Mouse (Mus musculus): ENCODE results near the gene Cd22. TPM values are rescaled to one million over a fixed set of nuclear protein-coding genes. Genes with fewer than 3 reads are reported as not detected.

Gene Cd22
- polyA plus RNA-seq, 1 experiment, result 0.03 TPM

DNA sequence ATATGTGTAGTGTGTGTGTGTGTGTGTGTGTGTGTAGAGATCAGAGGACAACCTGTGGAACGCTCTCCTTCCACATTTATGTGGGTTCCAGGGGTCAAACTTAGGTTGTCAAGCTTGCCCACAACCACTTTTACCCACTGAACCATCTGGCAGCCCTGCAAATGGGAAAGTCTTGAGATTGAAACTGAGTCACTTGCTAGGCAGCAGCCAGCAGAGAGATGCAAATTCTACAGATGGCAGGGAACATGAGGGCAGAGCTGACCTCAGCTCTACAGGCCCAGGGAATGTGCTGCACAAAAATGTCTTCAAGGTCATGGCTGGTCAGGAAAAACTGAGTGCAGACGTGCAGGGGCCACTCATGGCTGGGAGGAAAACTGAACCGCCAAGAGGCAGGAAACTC is 1.2 kb upstream of the Cd22 start:
- peaks cover 27% of the 10 kb centered on the region for H3K4me1 ChIP-seq
- no peak overlapping the region for H3K4me3 ChIP-seq (replicated peaks)
- H3K9me3 ChIP-seq, result no peaks in the 10 kb centered on the region
- no peaks in the 10 kb centered on the region for H3K36me3 ChIP-seq (replicated peaks; ENCODE audit: low read length)
- H3K27me3 ChIP-seq (replicated peaks), result peaks cover 35% of the 10 kb centered on the region
- no peak for TF ChIP-seq FLI1 (IDR thresholded peaks at IDR 0.05; ENCODE audit: low read length)
- no peak for TF ChIP-seq GATA1 (IDR thresholded peaks at IDR 0.05; ENCODE audit: borderline replicate concordance, low read length)

DNA sequence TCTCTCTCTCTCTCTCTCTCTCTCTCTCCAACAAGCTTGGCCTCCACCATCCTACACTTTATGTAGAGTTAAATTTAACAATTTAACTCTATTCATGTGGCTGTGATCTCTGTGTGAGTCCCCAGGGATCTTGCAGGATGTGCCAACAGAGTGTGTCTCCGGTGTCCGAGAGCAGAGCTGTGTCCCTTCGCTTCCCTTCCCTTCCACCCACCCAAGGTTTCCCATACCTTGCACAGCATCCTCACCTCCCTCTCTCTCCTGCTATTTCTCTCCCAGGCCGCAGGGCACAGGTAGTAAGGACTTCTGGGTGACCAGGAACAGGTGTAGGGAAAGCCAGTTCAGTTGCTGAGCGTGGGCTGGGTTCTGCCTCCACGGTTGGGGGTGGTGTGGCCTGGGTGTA is 1.2 kb downstream of the Cd22 start:
- no peaks in the 10 kb centered on the region for H3K36me3 ChIP-seq (replicated peaks; ENCODE audit: low read length)
- peaks cover 22% of the 10 kb centered on the region for H3K4me1 ChIP-seq
- no peak overlapping the region for H3K4me3 ChIP-seq (replicated peaks)
- H3K9me3 ChIP-seq, result no peaks in the 10 kb centered on the region
- H3K27me3 ChIP-seq (replicated peaks), result peaks cover 42% of the 10 kb centered on the region
- TF ChIP-seq FLI1 (IDR thresholded peaks at IDR 0.05; ENCODE audit: low read length) (no peak), GATA1 (IDR thresholded peaks at IDR 0.05; ENCODE audit: borderline replicate concordance, low read length) (no peak)

DNA sequence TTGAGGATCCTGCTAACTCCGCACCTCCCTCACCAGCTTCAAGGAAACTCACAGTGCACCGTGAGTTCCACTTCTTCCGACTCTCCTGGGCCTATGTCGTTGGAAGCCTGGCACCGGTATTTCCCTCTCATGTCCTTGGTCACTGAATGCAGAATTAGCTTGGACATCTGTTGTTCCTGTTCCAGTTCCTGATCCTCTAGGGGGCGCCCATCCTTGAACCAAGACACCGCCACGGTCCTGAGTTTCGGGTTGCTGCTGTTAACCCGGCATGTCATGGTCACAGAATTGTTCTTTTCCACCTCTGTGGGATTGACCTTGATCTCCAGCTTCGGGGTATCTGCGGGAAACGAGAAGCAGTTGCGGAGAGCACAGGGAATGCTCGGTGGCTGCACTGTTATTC is 7.1 kb downstream of the Cd22 start:
- TF ChIP-seq FLI1 (IDR thresholded peaks at IDR 0.05; ENCODE audit: low read length) (no peak), GATA1 (IDR thresholded peaks at IDR 0.05; ENCODE audit: borderline replicate concordance, low read length) (no peak)
- peaks cover 64% of the 10 kb centered on the region for H3K27me3 ChIP-seq (replicated peaks)
- H3K36me3 ChIP-seq (replicated peaks; ENCODE audit: low read length), result no peaks in the 10 kb centered on the region
- H3K4me3 ChIP-seq (replicated peaks), result peak overlapping the region; percentile 85
- H3K9me3 ChIP-seq, result no peaks in the 10 kb centered on the region
- H3K4me1 ChIP-seq, result peaks cover 13% of the 10 kb centered on the region

DNA sequence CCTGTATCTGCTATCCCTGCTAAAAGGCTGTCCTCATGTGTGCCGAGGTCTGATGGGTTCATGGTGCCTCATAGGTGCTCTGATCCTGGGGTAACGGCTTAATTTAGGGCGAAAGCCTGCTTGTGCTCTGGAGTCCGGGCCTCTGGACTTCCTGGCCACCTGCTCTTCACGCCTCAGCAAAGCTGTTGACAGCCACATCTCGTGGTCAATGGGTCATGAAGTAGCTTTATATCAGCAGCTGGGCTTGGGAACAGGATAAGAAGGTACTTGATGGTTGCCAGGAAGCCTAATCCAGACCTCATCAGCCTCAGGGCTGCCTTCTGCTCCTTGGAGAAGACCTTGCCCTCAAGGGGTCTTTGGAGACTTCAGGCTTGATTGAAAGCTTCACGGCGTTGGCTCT is 16.8 kb downstream of the Cd22 start:
- H3K36me3 ChIP-seq (replicated peaks; ENCODE audit: low read length), result peaks cover 2% of the 10 kb centered on the region
- peaks cover 44% of the 10 kb centered on the region for H3K4me1 ChIP-seq
- H3K27me3 ChIP-seq (replicated peaks), result peaks cover 17% of the 10 kb centered on the region
- H3K4me3 ChIP-seq (replicated peaks), result no peak overlapping the region
- H3K9me3 ChIP-seq, result no peaks in the 10 kb centered on the region
- no peak for TF ChIP-seq GATA1 (IDR thresholded peaks at IDR 0.05; ENCODE audit: borderline replicate concordance, low read length)
- TF ChIP-seq FLI1 (IDR thresholded peaks at IDR 0.05; ENCODE audit: low read length), result no peak

DNA sequence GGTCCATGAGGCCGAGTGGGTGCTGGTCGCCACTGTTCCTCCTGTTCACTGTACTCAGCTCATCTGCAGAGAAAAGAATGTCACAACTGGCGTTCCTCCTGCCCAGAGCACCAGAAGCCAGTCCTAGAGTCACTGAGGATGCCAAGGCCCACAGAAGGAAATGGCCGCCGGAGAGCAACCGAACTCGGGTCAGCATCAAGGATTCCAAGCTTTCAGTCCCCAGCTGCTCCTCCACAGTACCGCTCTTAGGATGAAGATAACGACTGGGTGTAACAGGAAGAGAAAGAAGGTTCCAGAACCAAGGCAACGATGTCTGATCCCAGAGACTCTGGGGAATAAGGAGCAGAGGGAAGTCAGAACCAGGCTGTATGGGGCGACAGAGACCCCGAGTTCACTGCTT is 18.7 kb downstream of the Cd22 start, which contains the start of gene Ffar1:
Ffar1 (minus strand) TSS at position 101 of the 400 bp plus-strand sequence.
- H3K9me3 ChIP-seq, result no peaks in the 10 kb centered on the region
- H3K4me1 ChIP-seq, result peaks cover 63% of the 10 kb centered on the region
- TF ChIP-seq GATA1 (IDR thresholded peaks at IDR 0.05; ENCODE audit: borderline replicate concordance, low read length), result no peak
- TF ChIP-seq FLI1 (IDR thresholded peaks at IDR 0.05; ENCODE audit: low read length), result no peak
- peaks cover 3% of the 10 kb centered on the region for H3K27me3 ChIP-seq (replicated peaks)
- H3K4me3 ChIP-seq (replicated peaks), result peak within 1 kb of the TSS; percentile 92
- H3K36me3 ChIP-seq (replicated peaks; ENCODE audit: low read length), result peaks cover 2% of the 10 kb centered on the region

DNA sequence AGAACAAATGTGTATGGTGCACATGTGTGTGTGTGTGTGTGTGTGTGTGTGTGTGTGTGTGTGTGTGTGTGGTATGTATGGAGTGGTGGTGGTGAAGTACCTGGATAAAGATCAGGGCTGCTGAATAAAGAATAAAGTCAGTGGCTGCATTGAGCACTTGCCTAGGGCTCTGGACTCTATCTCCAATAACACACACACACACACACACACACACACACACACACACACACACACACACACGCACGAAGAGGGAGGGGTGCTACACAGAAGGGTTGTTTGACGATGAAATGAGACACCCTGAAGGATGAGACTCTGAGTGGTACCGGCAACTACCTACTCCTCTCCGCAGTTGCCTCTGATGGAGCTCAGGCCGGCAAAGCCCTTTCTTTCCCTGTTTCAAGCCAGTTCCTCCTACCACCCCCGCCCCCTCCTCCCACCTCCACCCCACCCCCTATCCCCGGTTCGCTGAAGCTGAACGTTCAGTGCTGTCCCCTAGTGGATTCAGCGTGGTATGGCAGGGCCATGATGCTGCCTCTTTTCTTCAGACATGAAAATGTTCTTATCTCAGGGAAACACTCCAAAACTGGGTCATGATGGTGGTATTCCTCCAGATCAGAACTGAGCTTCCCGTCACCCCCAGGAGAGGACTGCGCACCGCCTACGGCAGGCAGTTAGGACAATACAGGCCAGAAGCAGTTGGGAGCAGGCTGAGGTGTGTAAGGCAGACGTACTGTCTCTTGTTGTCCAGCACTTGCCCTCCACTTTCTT is 20.3 kb downstream of the Cd22 start:
- Histone ChIP-seq H3K36me3 (replicated peaks; ENCODE audit: low read length) (peaks cover 2% of the 10 kb centered on the region), H3K4me3 (replicated peaks) (peak overlapping the region; percentile 92), H3K4me1 (peaks cover 79% of the 10 kb centered on the region), H3K27me3 (replicated peaks) (peaks cover 10% of the 10 kb centered on the region), H3K9me3 (no peaks in the 10 kb centered on the region)
- TF ChIP-seq FLI1 (IDR thresholded peaks at IDR 0.05; ENCODE audit: low read length) (no peak), GATA1 (IDR thresholded peaks at IDR 0.05; ENCODE audit: borderline replicate concordance, low read length) (peak; percentile 58; the same call in 1 of the 3 replicates)

DNA sequence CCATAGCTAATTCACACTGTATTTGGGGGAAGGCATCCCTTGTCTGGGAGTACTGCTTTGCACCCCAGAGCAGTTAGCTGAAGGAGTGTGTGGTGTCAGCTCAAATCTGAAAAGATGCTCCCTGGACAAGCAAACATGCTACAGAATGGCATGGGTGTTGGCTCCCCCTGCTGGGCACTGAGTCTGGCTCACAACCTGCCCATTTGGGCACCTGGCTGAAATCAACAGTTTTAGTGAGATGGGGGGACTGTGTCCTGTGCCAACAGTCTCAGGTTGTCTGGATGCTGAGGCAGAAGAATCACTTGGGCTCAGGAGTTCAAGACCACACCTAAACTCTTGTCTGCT is 20.9 kb downstream of the Cd22 start:
- TF ChIP-seq GATA1 (IDR thresholded peaks at IDR 0.05; ENCODE audit: borderline replicate concordance, low read length) (no peak), FLI1 (IDR thresholded peaks at IDR 0.05; ENCODE audit: low read length) (no peak)
- Histone ChIP-seq H3K9me3 (no peaks in the 10 kb centered on the region), H3K4me1 (peaks cover 85% of the 10 kb centered on the region)

DNA sequence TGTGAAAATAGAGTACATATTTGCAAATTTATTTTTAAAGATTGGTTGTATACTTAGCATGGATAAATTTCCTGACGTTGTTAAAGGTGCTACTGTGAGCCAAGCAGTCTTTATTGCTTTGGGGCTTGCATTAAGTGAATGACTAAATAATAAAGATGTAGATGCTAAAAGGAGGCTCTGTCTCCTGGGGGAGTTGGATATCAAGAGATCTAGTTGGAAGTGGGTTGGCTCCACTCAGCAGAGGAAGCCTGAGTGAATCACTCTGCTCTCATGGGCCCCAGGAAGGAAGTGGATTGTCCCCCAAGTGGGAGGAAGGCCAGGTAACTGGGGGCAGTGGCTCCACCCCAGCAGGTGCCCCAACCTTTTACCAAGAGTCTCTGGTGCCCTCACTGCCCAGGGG is 22.4 kb downstream of the Cd22 start:
- H3K4me3 ChIP-seq (replicated peaks), result no peak overlapping the region
- peaks cover 2% of the 10 kb centered on the region for H3K36me3 ChIP-seq (replicated peaks; ENCODE audit: low read length)
- H3K27me3 ChIP-seq (replicated peaks), result peaks cover 13% of the 10 kb centered on the region
- H3K9me3 ChIP-seq, result no peaks in the 10 kb centered on the region
- TF ChIP-seq FLI1 (IDR thresholded peaks at IDR 0.05; ENCODE audit: low read length) (no peak), GATA1 (IDR thresholded peaks at IDR 0.05; ENCODE audit: borderline replicate concordance, low read length) (no peak)
- peaks cover 78% of the 10 kb centered on the region for H3K4me1 ChIP-seq

More for the DNA sequence above, 20.9 kb downstream of the Cd22 start:
- H3K27me3 ChIP-seq (replicated peaks), result peaks cover 13% of the 10 kb centered on the region
- peak overlapping the region; percentile 92 for H3K4me3 ChIP-seq (replicated peaks)
- H3K36me3 ChIP-seq (replicated peaks; ENCODE audit: low read length), result peaks cover 2% of the 10 kb centered on the region

DNA sequence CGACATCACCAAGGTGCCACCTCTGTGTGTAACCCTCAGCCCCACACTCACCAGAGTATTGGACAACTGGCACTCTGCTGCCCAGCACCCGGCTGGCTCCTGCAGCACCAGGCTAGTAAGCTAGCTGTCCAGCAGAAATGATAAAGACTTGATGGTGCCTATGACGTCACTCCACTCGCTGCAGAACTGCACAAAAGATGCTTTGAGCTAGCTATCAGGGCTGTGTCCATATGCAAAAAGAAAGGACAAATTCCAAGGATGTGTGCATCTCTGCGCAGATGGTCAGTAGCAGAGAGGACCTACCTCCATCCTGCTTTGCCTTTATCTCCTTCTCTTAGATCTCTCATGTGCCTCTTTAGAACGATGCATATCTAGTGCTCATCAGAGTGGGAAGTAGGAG is 24.1 kb downstream of the Cd22 start, which contains the start of gene Ffar3:
Ffar3 (minus strand) TSS at position 101 of the 400 bp plus-strand sequence.
- H3K36me3 ChIP-seq (replicated peaks; ENCODE audit: low read length), result peaks cover 2% of the 10 kb centered on the region
- H3K9me3 ChIP-seq, result no peaks in the 10 kb centered on the region
- TF ChIP-seq GATA1 (IDR thresholded peaks at IDR 0.05; ENCODE audit: borderline replicate concordance, low read length), result no peak
- no peak for TF ChIP-seq FLI1 (IDR thresholded peaks at IDR 0.05; ENCODE audit: low read length)
- H3K27me3 ChIP-seq (replicated peaks), result peaks cover 13% of the 10 kb centered on the region
- H3K4me1 ChIP-seq, result peaks cover 83% of the 10 kb centered on the region
- no peak within 1 kb of the TSS for H3K4me3 ChIP-seq (replicated peaks)

DNA sequence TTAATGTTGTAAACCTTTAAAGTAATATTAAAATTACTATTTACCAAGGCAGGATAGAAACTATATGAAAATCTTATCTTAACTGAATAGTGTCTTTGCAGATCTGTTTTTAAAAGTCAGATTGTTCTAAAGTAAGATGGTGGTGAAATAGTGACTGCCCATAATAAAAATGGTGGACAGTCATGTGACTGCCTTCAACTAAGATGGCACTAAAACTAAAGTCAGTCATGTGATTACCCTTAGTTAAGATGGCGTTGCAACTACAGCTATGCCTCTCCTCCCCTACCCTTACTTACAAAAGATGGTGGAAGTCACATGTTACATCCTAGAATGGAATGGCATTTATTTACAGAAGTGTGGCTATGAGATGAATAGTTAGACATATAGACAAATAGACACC is 28.7 kb downstream of the Cd22 start:
- Histone ChIP-seq H3K9me3 (no peaks in the 10 kb centered on the region), H3K4me1 (peaks cover 50% of the 10 kb centered on the region), H3K27me3 (replicated peaks) (peaks cover 13% of the 10 kb centered on the region), H3K36me3 (replicated peaks; ENCODE audit: low read length) (no peaks in the 10 kb centered on the region), H3K4me3 (replicated peaks) (no peak overlapping the region)
- TF ChIP-seq FLI1 (IDR thresholded peaks at IDR 0.05; ENCODE audit: low read length) (no peak), GATA1 (IDR thresholded peaks at IDR 0.05; ENCODE audit: borderline replicate concordance, low read length) (no peak)

Data from megakaryocyte, embryonic 14.5 days (primary cell).